Mouse (Mus musculus) embryo, embryonic 9.5 days (tissue): Measurements from ENCODE around the gene Ticrr.

ENCODE experiments used
- DNase-seq: peaks from one replicate; pipeline ENCODE4 v3.0.0-alpha.2; 2017; ENCODE audit errors: extremely low spot score

The Ticrr gene

GRCm38 (mm10) chr7:79659578-79660290 is at the start of gene Ticrr:
Gene Ticrr (plus strand): TSS chr7:79660196.
- peak; percentile 98 for DNase-seq

DNA sequence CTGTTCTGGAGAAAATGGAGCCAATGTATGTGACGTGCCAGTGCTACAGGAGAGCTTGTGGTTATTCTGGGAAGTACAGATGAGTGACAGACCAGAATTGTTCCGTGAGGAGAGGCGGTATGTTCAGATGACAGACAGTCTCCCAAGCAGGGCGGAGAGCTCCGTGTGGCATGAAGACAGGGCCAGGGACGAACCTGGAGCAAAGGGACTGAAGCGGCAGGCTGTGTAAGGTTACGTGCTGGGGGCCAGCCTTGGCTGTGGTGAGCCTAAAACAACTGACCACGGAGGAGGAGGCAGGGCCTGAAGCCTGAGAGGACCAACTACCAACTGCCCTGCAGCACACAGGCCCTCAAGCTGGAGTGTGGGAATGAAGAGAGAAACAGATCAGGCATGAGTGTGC is 48.1 kb upstream of the Ticrr start:
- DNase-seq: no peak

GRCm38 (mm10) chr7:79612783-79613182 is 47.2 kb upstream of the Ticrr start:
- peak; percentile 48 for DNase-seq

DNA sequence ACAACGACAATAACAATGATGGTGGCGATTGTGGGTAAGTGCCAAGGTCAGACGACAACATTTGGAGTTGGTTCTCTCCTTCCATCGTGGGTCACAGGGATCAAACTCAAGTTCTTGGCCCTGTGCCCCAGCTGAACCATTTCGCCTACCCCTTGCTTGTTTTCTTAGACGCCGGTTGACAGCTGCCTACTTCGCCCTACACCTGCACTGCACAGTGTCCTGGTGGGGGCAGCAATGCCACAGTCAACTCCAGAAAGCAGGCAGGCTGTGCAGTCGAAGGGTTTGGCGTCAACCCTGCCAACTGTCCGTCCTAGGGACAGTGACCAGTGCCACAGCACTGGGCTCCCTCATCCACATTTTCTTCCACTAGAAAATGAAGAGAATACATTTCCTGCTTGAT is 46.7 kb upstream of the Ticrr start:
- DNase-seq: no peak

DNA sequence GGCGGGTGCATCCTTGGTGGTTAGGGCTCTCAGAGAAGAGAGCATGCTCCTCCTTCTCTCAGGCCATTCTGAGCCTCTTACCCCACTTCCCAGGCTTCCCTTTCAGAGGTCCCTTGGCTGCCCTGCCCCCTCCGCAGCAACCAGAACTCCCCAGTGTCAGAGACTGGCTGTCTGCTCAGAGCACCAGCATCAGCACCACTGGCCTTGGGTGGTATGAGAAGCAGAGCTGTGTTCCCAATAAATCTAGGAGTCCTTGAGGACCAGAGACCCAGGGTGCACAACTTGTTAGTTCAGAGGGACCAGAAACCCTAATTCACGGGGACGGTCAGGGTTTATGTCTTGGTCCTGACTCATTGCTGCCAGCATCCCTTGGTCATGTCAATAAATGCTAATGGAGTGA is 45.0 kb upstream of the Ticrr start:
- no peak for DNase-seq

DNA sequence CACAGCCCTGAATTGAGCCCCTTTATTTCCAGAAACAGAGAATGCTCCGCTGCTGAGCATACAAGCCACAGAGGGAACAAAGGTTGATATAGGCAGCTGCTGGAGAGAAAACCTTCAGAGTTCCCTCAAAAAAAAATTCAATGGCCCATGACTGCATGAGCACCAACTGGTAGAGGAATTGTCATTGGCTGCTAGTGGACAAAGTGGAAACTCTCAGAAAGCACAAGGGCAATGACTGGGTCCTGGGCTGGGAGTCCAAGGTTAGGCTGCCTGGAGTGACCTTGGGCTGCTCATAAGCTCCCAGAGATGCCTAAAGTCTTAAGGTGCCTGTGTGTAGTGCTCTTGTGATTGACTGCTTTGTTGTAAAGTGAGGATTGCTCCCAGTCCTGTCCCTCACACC is 44.1 kb upstream of the Ticrr start:
- DNase-seq: no peak

- DNase-seq: peak; percentile 21
These were observed 42.6 kb upstream of the Ticrr start, which contains the start of gene Rhcg for GRCm38 (mm10) chr7:79617418-79617817. Gene Rhcg (minus strand): TSS chr7:79617657.

- no peak for DNase-seq
These were observed 40.5 kb upstream of the Ticrr start for GRCm38 (mm10) chr7:79619493-79619892.

- no peak for DNase-seq
These were observed 36.9 kb upstream of the Ticrr start for GRCm38 (mm10) chr7:79623086-79623485.

- no peak for DNase-seq
These were observed 33.8 kb upstream of the Ticrr start for GRCm38 (mm10) chr7:79626170-79626569.

GRCm38 (mm10) chr7:79628271-79628913 is 31.6 kb upstream of the Ticrr start:
- DNase-seq: no peak

DNA sequence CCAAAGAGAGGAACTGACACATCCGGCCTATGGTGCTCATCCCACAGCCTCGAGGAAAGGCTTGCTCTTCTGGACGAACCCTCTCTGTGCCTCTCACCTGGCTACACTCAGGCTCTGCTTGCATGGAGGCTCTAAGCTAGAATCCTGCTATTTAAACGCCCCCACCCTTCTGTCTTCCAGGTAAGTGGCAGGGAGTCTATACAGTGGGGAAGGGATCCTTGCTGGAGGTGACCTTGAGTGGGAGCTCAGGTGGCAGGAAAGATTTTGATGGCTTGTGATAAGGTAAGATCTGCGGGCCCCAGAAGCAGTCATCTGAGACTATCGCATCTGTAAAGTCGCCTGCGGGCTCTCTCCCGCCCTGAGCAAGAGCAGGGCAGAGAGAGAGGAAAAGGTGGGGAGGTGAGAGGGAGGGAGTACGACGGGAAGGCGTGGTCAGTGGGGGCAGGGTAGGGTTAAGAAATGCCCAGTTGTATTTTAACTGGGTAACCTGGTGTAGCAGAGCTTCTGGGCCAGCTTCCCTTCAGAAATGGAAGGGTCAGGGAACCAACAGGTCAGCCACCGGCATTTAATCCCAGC is 28.1 kb upstream of the Ticrr start:
- no peak for DNase-seq

DNA sequence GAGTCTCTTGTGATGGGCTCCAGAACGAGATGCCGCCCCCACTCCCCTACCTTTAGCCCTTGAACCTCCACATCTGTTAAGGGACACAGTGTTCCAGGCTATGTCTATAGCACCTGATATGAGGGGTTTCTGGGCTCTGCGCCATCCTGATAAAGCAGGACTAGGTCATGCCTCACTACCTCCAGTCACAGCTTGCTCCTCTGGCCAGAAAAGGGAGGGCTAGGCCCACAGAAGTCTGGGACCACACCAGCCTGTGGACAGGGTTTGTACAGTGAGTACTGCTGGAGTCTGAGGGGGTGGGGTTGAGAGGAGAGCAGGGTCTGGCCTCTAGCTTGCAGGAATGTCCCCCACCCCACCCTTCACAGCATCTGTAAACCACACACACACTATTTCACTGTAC is 12.8 kb upstream of the Ticrr start:
- no peak for DNase-seq

DNA sequence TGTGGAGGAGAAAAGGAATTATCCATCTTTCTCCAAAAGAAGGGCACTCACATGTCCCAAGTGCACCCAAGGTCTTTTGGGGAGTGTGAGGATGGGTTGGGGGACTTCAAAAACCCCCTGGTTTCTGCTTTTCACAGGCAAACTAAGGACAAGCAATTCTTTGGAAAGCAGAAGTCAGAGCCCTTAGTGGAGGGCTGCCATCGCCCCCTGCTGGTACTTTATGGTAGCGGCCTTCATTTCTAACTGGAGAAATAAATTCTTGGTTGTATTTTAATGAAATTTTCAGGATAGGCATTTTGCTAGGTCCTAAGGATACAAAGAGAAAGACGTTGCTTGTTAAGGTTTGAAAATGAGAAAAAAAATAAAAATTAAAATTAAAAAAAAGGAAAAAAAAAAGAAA is 11.0 kb upstream of the Ticrr start:
- peak; percentile 54 for DNase-seq

- no peak for DNase-seq
These were observed 5.8 kb upstream of the Ticrr start for GRCm38 (mm10) chr7:79654185-79654584.

- no peak for DNase-seq
These were observed 5.4 kb upstream of the Ticrr start for GRCm38 (mm10) chr7:79654586-79654985.

DNA sequence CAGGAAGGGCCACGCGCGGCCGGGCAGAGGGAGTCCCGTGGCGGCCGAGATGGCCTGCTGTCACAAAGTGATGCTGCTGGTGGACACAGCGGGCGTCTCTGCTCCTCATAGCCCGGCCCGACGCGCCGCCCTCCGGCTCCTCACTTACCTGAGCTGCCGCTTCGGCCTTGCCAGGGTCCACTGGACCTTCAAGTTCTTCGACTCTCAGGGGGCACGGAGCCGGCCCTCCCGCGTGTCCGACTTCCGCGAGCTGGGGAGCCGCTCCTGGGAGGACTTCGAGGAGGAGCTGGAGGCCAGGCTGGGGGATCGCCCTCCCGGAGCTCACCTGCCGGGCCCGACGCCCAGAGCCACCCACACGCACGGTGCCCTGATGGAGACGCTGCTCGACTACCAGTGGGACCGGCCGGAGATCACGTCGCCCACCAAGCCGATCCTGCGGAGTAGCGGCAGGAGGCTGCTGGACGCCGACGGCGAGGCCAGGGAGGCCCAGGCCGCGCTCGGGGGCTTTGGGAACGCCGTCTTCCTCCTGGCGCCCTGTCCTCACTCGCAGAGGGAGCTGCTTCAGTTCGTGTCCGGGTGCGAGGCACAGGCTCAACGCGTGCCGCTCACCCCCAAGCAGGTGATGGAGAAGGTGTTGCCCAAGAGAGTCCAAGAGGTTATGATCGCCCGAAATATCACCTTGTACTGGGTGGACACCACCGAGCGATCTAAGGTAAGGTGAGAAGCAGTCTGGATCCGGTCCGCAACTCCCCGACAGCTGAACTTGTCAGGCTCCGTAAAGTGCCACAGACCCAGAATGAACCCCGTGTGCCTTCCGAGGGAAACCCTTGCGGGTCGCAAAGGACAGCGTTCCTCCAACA is 525 bp downstream of the Ticrr start:
- no peak for DNase-seq

DNA sequence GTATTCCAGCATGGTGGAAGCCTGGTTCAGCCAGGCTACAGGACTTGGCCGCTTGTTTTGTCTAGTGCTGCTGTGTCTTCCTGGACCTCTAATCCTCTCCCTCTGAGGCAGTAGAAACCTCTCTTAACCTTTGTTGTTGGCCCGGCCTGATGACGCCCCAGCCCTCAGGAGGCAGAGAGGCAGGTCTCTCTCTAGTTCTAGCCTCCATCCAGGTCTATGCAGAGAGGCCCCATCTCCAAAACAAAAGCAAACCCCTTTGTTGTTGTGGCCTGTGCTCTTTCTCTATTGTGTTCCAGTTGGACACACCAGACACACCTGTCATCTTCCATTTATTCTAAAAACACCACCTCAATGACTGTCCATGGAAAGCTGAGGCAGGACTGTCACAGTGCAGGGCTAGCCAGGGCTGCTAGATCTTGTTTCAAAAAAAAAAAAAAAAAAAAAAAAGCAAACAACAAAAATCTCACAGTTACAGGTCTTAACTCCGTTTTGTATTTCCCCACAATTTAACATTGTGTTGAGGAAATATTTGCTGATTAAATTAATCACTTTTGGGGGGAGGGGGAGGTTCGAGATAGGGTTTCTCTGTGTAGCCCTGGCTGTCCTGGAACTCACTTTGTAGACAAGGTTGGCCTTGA is 1.4 kb downstream of the Ticrr start:
- DNase-seq: peak; percentile 20

- DNase-seq: no peak
These were observed 6.7 kb downstream of the Ticrr start for GRCm38 (mm10) chr7:79666690-79667089.

- no peak for DNase-seq
These were observed 11.1 kb downstream of the Ticrr start for GRCm38 (mm10) chr7:79670900-79671604.

- no peak for DNase-seq
These were observed 19.2 kb downstream of the Ticrr start for GRCm38 (mm10) chr7:79679186-79679585.
